Mouse (Mus musculus) NIH3T3 (cell line): ENCODE results near the gene Psmg3.

Source experiments
- DNase-seq: peaks from one replicate; pipeline ENCODE4 v3.0.0-alpha.2; 2012; ENCODE audit warnings: low read depth

Psmg3 gene

GRCm38 (mm10) chr5:139826357-139827055 lies at the start of gene Psmg3, which contains the start of gene Gm26938:
Gene Psmg3, minus strand, starts transcription at chr5:139826885.
Gene Gm26938, minus strand, starts transcription at chr5:139826407.
- peak; percentile 94 for DNase-seq

GRCm38 (mm10) chr5:139871526-139871925 lies 44.8 kb upstream of the Psmg3 start:
- no peak for DNase-seq

- no peak for DNase-seq
Observed at GRCm38 (mm10) chr5:139870886-139871285, 44.2 kb upstream of the Psmg3 start.

- DNase-seq = peak; percentile 86
Observed at GRCm38 (mm10) chr5:139862759-139863158, 36.1 kb upstream of the Psmg3 start.

GRCm38 (mm10) chr5:139860328-139861104 lies 33.8 kb upstream of the Psmg3 start:
- DNase-seq = no peak

- no peak for DNase-seq
Observed at GRCm38 (mm10) chr5:139849626-139850320, 23.1 kb upstream of the Psmg3 start.

GRCm38 (mm10) chr5:139839142-139839541 lies 12.5 kb upstream of the Psmg3 start:
- DNase-seq = no peak

GRCm38 (mm10) chr5:139838476-139838892 lies 11.8 kb upstream of the Psmg3 start:
- DNase-seq = peak; percentile 83

GRCm38 (mm10) chr5:139835706-139836105 lies 9.0 kb upstream of the Psmg3 start:
- no peak for DNase-seq

GRCm38 (mm10) chr5:139832125-139832524 lies 5.4 kb upstream of the Psmg3 start:
- DNase-seq = no peak

- no peak for DNase-seq
Observed at GRCm38 (mm10) chr5:139830734-139831133, 4.0 kb upstream of the Psmg3 start.

- no peak for DNase-seq
Observed at GRCm38 (mm10) chr5:139829384-139829783, 2.7 kb upstream of the Psmg3 start.

GRCm38 (mm10) chr5:139827593-139827992 lies 908 bp upstream of the Psmg3 start:
- peak; percentile 64 for DNase-seq

GRCm38 (mm10) chr5:139825947-139826346 lies 738 bp downstream of the Psmg3 start:
- DNase-seq = no peak

- DNase-seq = no peak
Observed at GRCm38 (mm10) chr5:139824531-139824930, 2.2 kb downstream of the Psmg3 start.

- no peak for DNase-seq
Observed at GRCm38 (mm10) chr5:139821466-139822459, 4.9 kb downstream of the Psmg3 start.

- no peak for DNase-seq
Observed at GRCm38 (mm10) chr5:139819538-139820181, 7.0 kb downstream of the Psmg3 start, which contains the start of gene Tmem184a. Gene Tmem184a, minus strand, starts transcription at chr5:139819917.

- peak; percentile 75 for DNase-seq
Observed at GRCm38 (mm10) chr5:139818801-139819200, 7.9 kb downstream of the Psmg3 start.

GRCm38 (mm10) chr5:139818056-139818455 lies 8.6 kb downstream of the Psmg3 start:
- no peak for DNase-seq

- peak; percentile 44 for DNase-seq
Observed at GRCm38 (mm10) chr5:139817292-139817691, 9.4 kb downstream of the Psmg3 start.

GRCm38 (mm10) chr5:139816445-139816844 lies 10.2 kb downstream of the Psmg3 start:
- DNase-seq = no peak
